Mouse (Mus musculus) liver, postnatal 0 days (tissue): Measurements from ENCODE around the gene Nf2. TPM values are rescaled to one million over a fixed set of nuclear protein-coding genes. Genes with fewer than 3 reads are reported as not detected.
"Not testable (repeated sequence)": the region's sequence is repeated elsewhere in the genome, so short reads cannot be mapped to it uniquely, and the experiment has no call there.

ENCODE experiments used
- ATAC-seq: fragments of 200-750 bp; cut with Nextera tagmentation; 2 replicates; pipeline ENCODE4 v1.8.0; 2017; ENCODE audit warnings: mild to moderate bottlenecking, moderate library complexity
- DNase-seq: peaks from one replicate; pipeline ENCODE4 v3.0.0-alpha.2; 2016
- H3K27ac ChIP-seq: fragments of 300-500 bp; sonication (generic); 2 replicates; pipeline ENCODE4 v1.5.1; 2014; ENCODE audit warnings: antibody characterized with exemption, moderate library complexity, mild to moderate bottlenecking, low read depth
- H3K27me3 ChIP-seq: fragments of 300-500 bp; sonication (generic); 2 replicates; pipeline ENCODE4 v1.6.1; 2014; ENCODE audit warnings: low read length, control low read depth, mixed read lengths; ENCODE audit not compliant: insufficient read depth
- H3K36me3 ChIP-seq: fragments of 300-500 bp; sonication (generic); replicated peaks from 2 replicates; pipeline ENCODE4 v1.6.1; 2014; ENCODE audit warnings: mild to moderate bottlenecking, control low read depth, low read length, moderate library complexity, mixed read lengths; ENCODE audit not compliant: insufficient read depth
- H3K4me1 ChIP-seq: fragments of 300-500 bp; sonication (generic); 2 replicates; pipeline ENCODE4 v1.6.1; 2014; ENCODE audit warnings: antibody characterized with exemption, mild to moderate bottlenecking, control low read depth; ENCODE audit not compliant: insufficient read depth
- H3K4me2 ChIP-seq: fragments of 300-500 bp; sonication (generic); 2 replicates; pipeline ENCODE4 v1.6.1; 2014; ENCODE audit warnings: low read depth, mild to moderate bottlenecking, low read length, moderate library complexity, mixed read lengths
- H3K4me3 ChIP-seq: fragments of 300-500 bp; sonication (generic); 2 replicates; pipeline ENCODE4 v1.5.1; 2014; ENCODE audit warnings: low read depth, low read length
- H3K9ac ChIP-seq: fragments of 300-500 bp; sonication (generic); replicated peaks from 2 replicates; pipeline ENCODE4 v1.6.1; 2014; ENCODE audit warnings: mild to moderate bottlenecking, moderate library complexity
- H3K9me3 ChIP-seq: fragments of 300-500 bp; sonication (generic); 2 replicates; pipeline ENCODE4 v1.6.1; 2016; ENCODE audit warnings: mild to moderate bottlenecking, control low read depth, low read length, mixed read lengths
- CTCF ChIP-seq: sonication (generic); IDR thresholded peaks from 2 replicates; pipeline ENCODE4 v1.5.1; 2016; ENCODE audit warnings: antibody characterized with exemption, low read depth
- EP300 ChIP-seq: IDR thresholded peaks from 2 replicates; pipeline ENCODE4 v1.6.1; 2016; ENCODE audit warnings: antibody characterized with exemption, low read depth, mild to moderate bottlenecking
- WGBS: fragments of 180-500 bp; shearing (Covaris S2); extraction: QIAGEN DNeasy Blood & Tissue Kit; methylation state at CpG from one replicate; pipeline ENCODE4 v1.1.7; 2014; ENCODE audit not compliant: insufficient replicate concordance; 5-methylcytosine and 5-hydroxymethylcytosine counted together
- polyA plus RNA-seq: library from polyadenylated mRNA; unstranded; fragments of >200 nt; fragmentation: Nextera tagmentation; extraction: Ambion mirVana; gene quantifications from 2 replicates; pipeline ENCODE4 v1.2.1, GENCODE M21; 2015

The Nf2 gene
- polyA plus RNA-seq, 1 experiment from 2014 or later, result 7.9 TPM

DNA sequence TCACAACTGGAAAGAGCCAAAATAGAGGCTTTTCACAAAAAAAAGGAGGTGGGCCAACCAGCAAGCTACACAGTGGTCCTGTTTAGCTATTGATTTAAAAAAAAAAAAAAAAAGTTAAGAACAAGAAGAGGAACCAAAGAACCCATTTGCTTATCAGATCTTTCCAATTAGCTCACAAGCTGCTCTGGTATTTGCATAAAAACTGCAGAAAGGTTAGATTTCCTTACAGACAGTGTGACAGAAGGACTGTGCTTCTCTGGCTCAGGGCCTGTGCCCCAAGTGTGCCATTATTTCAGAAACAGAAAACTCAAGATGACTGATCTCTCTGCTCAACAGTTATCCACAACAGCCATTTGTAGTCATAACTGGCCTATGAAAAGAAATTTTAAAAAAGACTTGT lies 18.3 kb downstream of the Nf2 start:
- no peaks in the 10 kb centered on the region for H3K27me3 ChIP-seq
- no peak overlapping the region for H3K27ac ChIP-seq
- H3K4me3 ChIP-seq, result no peak overlapping the region
- no peak overlapping the region for H3K4me2 ChIP-seq
- ATAC-seq (no peak), DNase-seq (no peak)
- 0 out of 2 replicates have a peak, but pooled peaks cover 5% of the 10 kb centered on the region for H3K4me1 ChIP-seq
- TF ChIP-seq CTCF (no peak), EP300 (no peak)
- H3K9ac ChIP-seq, result no peak overlapping the region
- H3K36me3 ChIP-seq, result no peaks in the 10 kb centered on the region
- H3K9me3 ChIP-seq, result no peaks in the 10 kb centered on the region

DNA sequence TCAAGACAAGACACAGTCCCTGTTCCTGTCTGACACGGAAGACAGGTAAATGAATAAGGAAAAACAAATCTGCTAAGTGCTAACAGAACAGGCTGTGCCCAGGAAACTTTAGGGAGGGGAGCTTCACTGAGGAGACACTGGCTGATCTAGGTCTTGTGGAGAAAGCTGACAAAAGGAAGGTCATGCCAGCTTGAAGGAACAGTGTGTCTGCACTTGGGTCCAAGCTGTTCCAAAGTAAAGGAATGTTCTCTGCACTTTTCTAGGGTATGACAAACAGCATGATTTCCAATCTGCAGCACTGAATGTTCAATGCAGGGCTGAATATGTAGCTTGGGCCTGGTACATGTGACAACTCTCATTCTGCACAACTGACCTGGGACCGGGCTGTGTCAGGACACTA lies 21.4 kb downstream of the Nf2 start:
- Histone ChIP-seq H3K9me3 (no peaks in the 10 kb centered on the region), H3K4me3 (no peak overlapping the region), H3K27me3 (no peaks in the 10 kb centered on the region), H3K27ac (no peak overlapping the region), H3K4me1 (0 out of 2 replicates have a peak, but pooled peaks cover 2% of the 10 kb centered on the region), H3K36me3 (no peaks in the 10 kb centered on the region), H3K4me2 (no peak overlapping the region), H3K9ac (no peak overlapping the region)
- ATAC-seq (no peak), DNase-seq (no peak)
- no peak for TF ChIP-seq EP300
- TF ChIP-seq CTCF, result no peak
- 85% methylated on average over 2 of the region's 2 CpGs for WGBS

DNA sequence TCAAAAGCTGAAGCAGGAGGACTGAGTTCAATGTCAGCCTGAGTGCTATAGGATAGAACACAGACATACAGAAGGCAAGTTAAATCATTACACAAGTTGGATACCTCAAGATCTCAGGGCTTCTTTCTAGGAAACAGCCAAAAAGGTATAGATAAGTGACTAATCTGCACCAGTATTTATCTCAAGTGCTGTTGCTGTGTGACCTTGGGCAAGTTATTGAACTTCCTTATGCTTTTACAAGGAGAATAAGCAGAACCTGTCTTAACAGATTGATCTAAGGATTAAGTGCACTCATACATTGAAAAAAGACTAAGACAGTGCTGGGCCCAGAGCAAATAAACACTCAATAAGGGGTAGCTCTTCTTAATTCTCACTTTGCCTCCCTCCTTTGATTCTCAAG lies 22.0 kb downstream of the Nf2 start:
- no peak for DNase-seq

DNA sequence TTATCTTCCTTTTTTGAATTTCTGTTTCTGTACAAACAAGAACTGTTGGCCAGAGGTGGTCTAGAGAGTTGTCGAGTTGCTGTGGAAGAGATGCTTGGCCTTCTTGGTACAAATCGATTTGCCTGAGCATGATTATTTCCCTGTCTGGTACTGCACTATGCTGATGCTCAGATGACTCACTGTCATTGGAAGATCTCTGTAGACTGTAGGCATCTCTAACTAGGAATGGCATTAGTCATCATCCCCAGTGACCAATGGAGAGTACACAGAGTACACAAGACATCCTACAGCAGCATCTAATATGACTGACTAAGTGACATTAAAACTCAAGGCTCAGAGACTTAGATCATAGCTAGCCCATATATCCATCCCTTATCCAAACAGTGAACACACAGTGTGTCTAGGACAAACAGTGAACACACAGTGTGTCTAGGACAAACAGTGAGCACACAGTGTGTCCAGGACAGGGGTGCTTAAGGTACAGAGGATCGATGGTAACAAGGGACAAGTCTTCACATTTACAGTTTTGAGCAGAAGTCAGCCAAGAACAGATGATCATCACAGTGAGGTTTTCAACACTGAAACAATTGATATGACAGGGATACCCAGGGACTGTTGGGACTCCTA lies 23.1 kb downstream of the Nf2 start:
- H3K27ac ChIP-seq, result no peak overlapping the region
- ATAC-seq (no peak), DNase-seq (no peak)
- TF ChIP-seq EP300 (no peak), CTCF (no peak)
- no peak overlapping the region for H3K4me3 ChIP-seq
- no peaks in the 10 kb centered on the region for H3K9me3 ChIP-seq
- WGBS, result 79% methylated on average over 3 of the region's 3 CpGs
- no peaks in the 10 kb centered on the region for H3K36me3 ChIP-seq
- H3K4me1 ChIP-seq, result peaks cover 2% of the 10 kb centered on the region; the same call in 1 of the 2 replicates
- no peaks in the 10 kb centered on the region for H3K27me3 ChIP-seq
- H3K4me2 ChIP-seq, result no peak overlapping the region
- no peak overlapping the region for H3K9ac ChIP-seq

More for the DNA sequence above, 22.0 kb downstream of the Nf2 start:
- H3K9ac ChIP-seq, result no peak overlapping the region
- no peak for ATAC-seq
- H3K27ac ChIP-seq, result no peak overlapping the region
- no peaks in the 10 kb centered on the region for H3K9me3 ChIP-seq
- H3K4me2 ChIP-seq, result no peak overlapping the region
- H3K36me3 ChIP-seq, result no peaks in the 10 kb centered on the region
- H3K4me1 ChIP-seq, result 0 out of 2 replicates have a peak, but pooled peaks cover 2% of the 10 kb centered on the region
- TF ChIP-seq CTCF, result no peak
- TF ChIP-seq EP300, result no peak
- no peaks in the 10 kb centered on the region for H3K27me3 ChIP-seq
- no peak overlapping the region for H3K4me3 ChIP-seq

DNA sequence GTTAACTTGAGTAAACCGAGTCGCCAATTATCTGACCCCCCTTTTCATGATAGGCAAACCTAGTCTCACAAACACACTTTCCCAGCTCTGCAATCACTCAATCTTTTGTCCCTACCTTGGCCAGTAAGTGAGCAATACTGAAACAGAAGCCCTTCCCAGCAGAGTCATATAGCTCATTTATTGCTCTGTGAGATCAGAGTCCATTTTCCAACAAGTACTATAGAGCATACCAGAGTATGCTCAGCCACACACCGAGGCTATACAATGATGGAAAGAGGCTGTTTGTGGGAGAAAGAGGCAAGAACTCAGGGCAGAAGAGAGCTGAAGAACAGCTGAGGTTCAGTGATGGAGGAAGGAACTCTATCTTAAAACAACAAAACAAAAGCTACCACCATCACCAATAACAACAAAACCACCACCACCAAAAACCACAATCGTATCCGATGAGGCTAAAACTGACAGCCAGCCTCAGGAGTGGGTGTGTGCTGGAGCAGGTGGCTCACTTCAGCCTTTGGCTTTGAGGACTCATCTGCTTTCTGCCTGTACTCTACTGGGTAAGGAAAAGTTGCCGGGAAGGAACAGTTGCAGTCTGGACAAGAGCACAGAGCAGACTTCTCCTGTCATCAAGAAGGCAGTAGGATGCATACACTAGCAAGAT lies 25.6 kb downstream of the Nf2 start:
- Histone ChIP-seq H3K4me1 (no peaks in the 10 kb centered on the region; the same call in 1 of the 2 replicates), H3K4me2 (no peak overlapping the region), H3K9me3 (no peaks in the 10 kb centered on the region), H3K27me3 (no peaks in the 10 kb centered on the region), H3K36me3 (no peaks in the 10 kb centered on the region), H3K27ac (no peak overlapping the region), H3K4me3 (no peak overlapping the region), H3K9ac (no peak overlapping the region)
- DNase-seq (no peak), ATAC-seq (no peak)
- TF ChIP-seq CTCF (no peak), EP300 (no peak)
- WGBS, result 68% methylated on average over 6 of the region's 6 CpGs

DNA sequence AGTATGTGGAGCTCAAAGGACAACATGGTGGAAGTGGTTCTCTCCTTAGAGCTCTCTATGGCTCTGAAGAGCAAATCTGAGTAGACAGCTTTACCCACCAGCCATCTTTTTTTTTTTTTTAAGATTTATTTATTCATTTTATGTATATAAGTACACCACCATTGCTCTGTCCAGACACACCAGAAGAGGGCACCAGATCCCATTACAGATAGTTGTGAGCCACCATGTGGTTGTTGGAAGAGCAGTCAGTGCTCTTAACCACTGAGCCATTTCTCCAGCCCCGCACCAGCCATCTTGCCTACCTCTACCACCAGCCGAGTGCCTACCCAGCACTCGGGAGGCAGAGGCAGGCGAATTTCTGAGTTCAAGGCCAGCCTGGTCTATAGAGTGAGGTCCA lies 26.9 kb downstream of the Nf2 start:
- peak; percentile 30 for TF ChIP-seq CTCF
- not testable (repeated sequence) for H3K4me1 ChIP-seq, H3K4me3 ChIP-seq, H3K9ac ChIP-seq, H3K9me3 ChIP-seq, H3K4me2 ChIP-seq, H3K27ac ChIP-seq, DNase-seq, ATAC-seq, H3K27me3 ChIP-seq, H3K36me3 ChIP-seq
- 80% methylated on average over 4 of the region's 4 CpGs for WGBS
